Mouse (Mus musculus) liver, postnatal 0 days (tissue): Measurements from ENCODE around the gene Wars2. TPM values are rescaled to one million over a fixed set of nuclear protein-coding genes. Genes with fewer than 3 reads are reported as not detected.

Source experiments
- ATAC-seq: fragments of 200-750 bp; cut with Nextera tagmentation; 2 replicates; pipeline ENCODE4 v1.8.0; 2017; ENCODE audit warnings: mild to moderate bottlenecking, moderate library complexity
- DNase-seq: peaks from one replicate; pipeline ENCODE4 v3.0.0-alpha.2; 2016
- H3K27ac ChIP-seq: fragments of 300-500 bp; sonication (generic); 2 replicates; pipeline ENCODE4 v1.5.1; 2014; ENCODE audit warnings: antibody characterized with exemption, moderate library complexity, mild to moderate bottlenecking, low read depth
- H3K27me3 ChIP-seq: fragments of 300-500 bp; sonication (generic); 2 replicates; pipeline ENCODE4 v1.6.1; 2014; ENCODE audit warnings: low read length, control low read depth, mixed read lengths; ENCODE audit not compliant: insufficient read depth
- H3K36me3 ChIP-seq: fragments of 300-500 bp; sonication (generic); replicated peaks from 2 replicates; pipeline ENCODE4 v1.6.1; 2014; ENCODE audit warnings: mild to moderate bottlenecking, control low read depth, low read length, moderate library complexity, mixed read lengths; ENCODE audit not compliant: insufficient read depth
- H3K4me1 ChIP-seq: fragments of 300-500 bp; sonication (generic); 2 replicates; pipeline ENCODE4 v1.6.1; 2014; ENCODE audit warnings: antibody characterized with exemption, mild to moderate bottlenecking, control low read depth; ENCODE audit not compliant: insufficient read depth
- H3K4me2 ChIP-seq: fragments of 300-500 bp; sonication (generic); 2 replicates; pipeline ENCODE4 v1.6.1; 2014; ENCODE audit warnings: low read depth, mild to moderate bottlenecking, low read length, moderate library complexity, mixed read lengths
- H3K4me3 ChIP-seq: fragments of 300-500 bp; sonication (generic); 2 replicates; pipeline ENCODE4 v1.5.1; 2014; ENCODE audit warnings: low read depth, low read length
- H3K9ac ChIP-seq: fragments of 300-500 bp; sonication (generic); replicated peaks from 2 replicates; pipeline ENCODE4 v1.6.1; 2014; ENCODE audit warnings: mild to moderate bottlenecking, moderate library complexity
- H3K9me3 ChIP-seq: fragments of 300-500 bp; sonication (generic); 2 replicates; pipeline ENCODE4 v1.6.1; 2016; ENCODE audit warnings: mild to moderate bottlenecking, control low read depth, low read length, mixed read lengths
- CTCF ChIP-seq: sonication (generic); IDR thresholded peaks from 2 replicates; pipeline ENCODE4 v1.5.1; 2016; ENCODE audit warnings: antibody characterized with exemption, low read depth
- EP300 ChIP-seq: IDR thresholded peaks from 2 replicates; pipeline ENCODE4 v1.6.1; 2016; ENCODE audit warnings: antibody characterized with exemption, low read depth, mild to moderate bottlenecking
- WGBS: fragments of 180-500 bp; shearing (Covaris S2); extraction: QIAGEN DNeasy Blood & Tissue Kit; methylation state at CpG from one replicate; pipeline ENCODE4 v1.1.7; 2014; ENCODE audit not compliant: insufficient replicate concordance; 5-methylcytosine and 5-hydroxymethylcytosine counted together
- polyA plus RNA-seq: library from polyadenylated mRNA; unstranded; fragments of >200 nt; fragmentation: Nextera tagmentation; extraction: Ambion mirVana; gene quantifications from 2 replicates; pipeline ENCODE4 v1.2.1, GENCODE M21; 2015

The Wars2 gene
- 1.4 and 1.9 TPM in 2 replicates for polyA plus RNA-seq

GRCm38 (mm10) chr3:99140940-99141854 is at the start of gene Wars2:
Gene Wars2 (plus strand): TSS chr3:99141068.
- no peaks in the 10 kb centered on the region for H3K27me3 ChIP-seq
- peak within 1 kb of the TSS; percentile 95 for H3K27ac ChIP-seq
- H3K4me3 ChIP-seq: peak within 1 kb of the TSS; percentile 58
- H3K4me1 ChIP-seq: peaks cover 9% of the 10 kb centered on the region
- peak; percentile 92 for DNase-seq
- peak; percentile 99 for ATAC-seq
- H3K9ac ChIP-seq: peak within 1 kb of the TSS; percentile 64
- H3K9me3 ChIP-seq: no peaks in the 10 kb centered on the region
- peak; percentile 40; the same call in 1 of the 2 replicates for TF ChIP-seq CTCF
- TF ChIP-seq EP300: no peak
- under 1% methylated on average over 57 of the region's 57 CpGs for WGBS
- H3K4me2 ChIP-seq: peak within 1 kb of the TSS; percentile 81
- H3K36me3 ChIP-seq: no peaks in the 10 kb centered on the region

- Histone ChIP-seq H3K4me3 (no peak overlapping the region), H3K27ac (no peak overlapping the region), H3K27me3 (no peaks in the 10 kb centered on the region), H3K9me3 (no peaks in the 10 kb centered on the region), H3K36me3 (no peaks in the 10 kb centered on the region), H3K4me2 (no peak overlapping the region), H3K4me1 (no peaks in the 10 kb centered on the region), H3K9ac (no peak overlapping the region)
- 65% methylated on average over 3 of the region's 3 CpGs for WGBS
- ATAC-seq (no peak), DNase-seq (no peak)
- no peak for TF ChIP-seq CTCF
- no peak for TF ChIP-seq EP300
Observed at GRCm38 (mm10) chr3:99096816-99097215, 44.1 kb upstream of the Wars2 start.

- no peak overlapping the region for H3K9ac ChIP-seq
- DNase-seq (no peak), ATAC-seq (no peak)
- no peaks in the 10 kb centered on the region for H3K36me3 ChIP-seq
- H3K4me2 ChIP-seq: no peak overlapping the region
- no peaks in the 10 kb centered on the region for H3K4me1 ChIP-seq
- 67% methylated on average over 9 of the region's 9 CpGs for WGBS
- no peaks in the 10 kb centered on the region for H3K9me3 ChIP-seq
- no peak overlapping the region for H3K4me3 ChIP-seq
- no peak overlapping the region for H3K27ac ChIP-seq
- TF ChIP-seq EP300 (no peak), CTCF (no peak)
- H3K27me3 ChIP-seq: no peaks in the 10 kb centered on the region
Observed at GRCm38 (mm10) chr3:99110353-99111213, 30.3 kb upstream of the Wars2 start.

GRCm38 (mm10) chr3:99111214-99111608 is 29.7 kb upstream of the Wars2 start:
- DNase-seq (no peak), ATAC-seq (no peak)
- H3K9me3 ChIP-seq: no peaks in the 10 kb centered on the region
- H3K36me3 ChIP-seq: no peaks in the 10 kb centered on the region
- no peak overlapping the region for H3K9ac ChIP-seq
- WGBS: 77% methylated on average over 5 of the region's 5 CpGs
- H3K4me1 ChIP-seq: no peaks in the 10 kb centered on the region
- H3K4me3 ChIP-seq: no peak overlapping the region
- no peaks in the 10 kb centered on the region for H3K27me3 ChIP-seq
- H3K27ac ChIP-seq: no peak overlapping the region
- TF ChIP-seq EP300 (no peak), CTCF (no peak)
- H3K4me2 ChIP-seq: no peak overlapping the region

- no peak for ATAC-seq
- H3K9ac ChIP-seq: no peak overlapping the region
- no peaks in the 10 kb centered on the region for H3K9me3 ChIP-seq
- H3K27me3 ChIP-seq: no peaks in the 10 kb centered on the region
- H3K4me3 ChIP-seq: no peak overlapping the region
- DNase-seq: no peak
- H3K4me2 ChIP-seq: no peak overlapping the region
- WGBS: 67% methylated on average over 7 of the region's 7 CpGs
- TF ChIP-seq CTCF (no peak), EP300 (no peak)
- no peaks in the 10 kb centered on the region for H3K4me1 ChIP-seq
- no peak overlapping the region for H3K27ac ChIP-seq
- no peaks in the 10 kb centered on the region for H3K36me3 ChIP-seq
Observed at GRCm38 (mm10) chr3:99113266-99113837, 27.5 kb upstream of the Wars2 start.

GRCm38 (mm10) chr3:99120942-99121341 is 19.9 kb upstream of the Wars2 start:
- ATAC-seq (no peak), DNase-seq (no peak)
- H3K4me2 ChIP-seq: no peak overlapping the region
- H3K27me3 ChIP-seq: no peaks in the 10 kb centered on the region
- H3K27ac ChIP-seq: no peak overlapping the region
- no peak overlapping the region for H3K9ac ChIP-seq
- no peaks in the 10 kb centered on the region for H3K36me3 ChIP-seq
- no peak for TF ChIP-seq EP300
- no peak for TF ChIP-seq CTCF
- WGBS: 38% methylated on average over 2 of the region's 2 CpGs
- no peak overlapping the region for H3K4me3 ChIP-seq
- no peaks in the 10 kb centered on the region for H3K9me3 ChIP-seq
- H3K4me1 ChIP-seq: no peaks in the 10 kb centered on the region
